Mouse (Mus musculus) heart, embryonic 13.5 days (tissue): Measurements from ENCODE around the gene Catsperz. TPM values are rescaled to one million over a fixed set of nuclear protein-coding genes. Genes with fewer than 3 reads are reported as not detected.
"Not testable (repeated sequence)": the region's sequence is repeated elsewhere in the genome, so short reads cannot be mapped to it uniquely, and the experiment has no call there.

ENCODE experiments used
- ATAC-seq: fragments of 200-750 bp; cut with Nextera tagmentation; 2 replicates; pipeline ENCODE4 v1.8.0; 2017; ENCODE audit warnings: moderate TSS enrichment; ENCODE audit not compliant: insufficient number of reproducible peaks, low FRiP score, low TSS enrichment; ENCODE audit errors: extremely low read depth
- H3K27ac ChIP-seq: fragments of 300-500 bp; sonication (generic); replicated peaks from 2 replicates; pipeline ENCODE4 v1.5.1; 2015; ENCODE audit warnings: moderate library complexity, mild to moderate bottlenecking, inconsistent platforms
- H3K27me3 ChIP-seq: fragments of 300-500 bp; sonication (generic); replicated peaks from 2 replicates; pipeline ENCODE4 v1.6.1; 2015; ENCODE audit warnings: mild to moderate bottlenecking, inconsistent platforms
- H3K36me3 ChIP-seq: fragments of 300-500 bp; sonication (generic); 2 replicates; pipeline ENCODE4 v1.6.1; 2015; ENCODE audit warnings: mild to moderate bottlenecking, inconsistent platforms
- H3K4me1 ChIP-seq: fragments of 300-500 bp; sonication (generic); 2 replicates; pipeline ENCODE4 v1.6.1; 2015; ENCODE audit warnings: inconsistent platforms
- H3K4me2 ChIP-seq: fragments of 300-500 bp; sonication (generic); 2 replicates; pipeline ENCODE4 v1.6.1; 2015; ENCODE audit warnings: inconsistent platforms, mild to moderate bottlenecking, moderate library complexity
- H3K4me3 ChIP-seq: fragments of 300-500 bp; sonication (generic); 2 replicates; pipeline ENCODE4 v1.5.1; 2015; ENCODE audit warnings: moderate library complexity, mild to moderate bottlenecking, inconsistent platforms
- H3K9ac ChIP-seq: fragments of 300-500 bp; sonication (generic); 2 replicates; pipeline ENCODE4 v1.6.1; 2015; ENCODE audit warnings: inconsistent platforms, mild to moderate bottlenecking, moderate library complexity
- H3K9me3 ChIP-seq: fragments of 300-500 bp; sonication (generic); 2 replicates; pipeline ENCODE4 v1.6.1; 2016; ENCODE audit warnings: inconsistent platforms
- WGBS: fragments of 180-500 bp; shearing (Covaris S2); methylation state at CpG from one replicate; pipeline ENCODE4 v1.1.7; 2015; ENCODE audit warnings: mixed read lengths; 5-methylcytosine and 5-hydroxymethylcytosine counted together
- polyA plus RNA-seq: library from polyadenylated mRNA; unstranded; fragments of >200 nt; fragmentation: Nextera tagmentation; extraction: Ambion mirVana; gene quantifications from 2 replicates; pipeline ENCODE4 v1.2.1, GENCODE M21; 2015

Catsperz gene
- polyA plus RNA-seq, 1 experiment from 2014 or later, result 1.7 TPM

GRCm38 (mm10) chr19:6903031-6903430, 22.1 kb downstream of the Catsperz start:
- no peak overlapping the region for H3K27ac ChIP-seq
- no peak overlapping the region for H3K4me2 ChIP-seq
- no peak for ATAC-seq
- H3K4me1 ChIP-seq, result peaks cover 7% of the 10 kb centered on the region
- no peaks in the 10 kb centered on the region for H3K27me3 ChIP-seq
- no peak overlapping the region for H3K4me3 ChIP-seq
- H3K9ac ChIP-seq, result no peak overlapping the region
- 93% methylated on average over 1 of the region's 1 CpGs for WGBS
- peaks cover 40% of the 10 kb centered on the region for H3K36me3 ChIP-seq
- peaks cover 7% of the 10 kb centered on the region; the same call in 1 of the 2 replicates for H3K9me3 ChIP-seq

- Histone ChIP-seq H3K9ac (no peak overlapping the region), H3K4me1 (no peaks in the 10 kb centered on the region), H3K36me3 (peaks cover 14% of the 10 kb centered on the region), H3K4me3 (no peak overlapping the region), H3K27ac (no peak overlapping the region), H3K9me3 (peaks cover 13% of the 10 kb centered on the region), H3K27me3 (no peaks in the 10 kb centered on the region), H3K4me2 (no peak overlapping the region)
- ATAC-seq, result no peak
- WGBS, result 75% methylated on average over 4 of the region's 4 CpGs
Observed at GRCm38 (mm10) chr19:6899641-6900040, 25.5 kb downstream of the Catsperz start.

GRCm38 (mm10) chr19:6895608-6896305, 29.4 kb downstream of the Catsperz start:
- not testable (repeated sequence) for H3K9ac ChIP-seq, H3K27ac ChIP-seq, H3K4me1 ChIP-seq, H3K27me3 ChIP-seq, H3K36me3 ChIP-seq, H3K4me3 ChIP-seq, ATAC-seq
- peaks cover 13% of the 10 kb centered on the region for H3K9me3 ChIP-seq
- 71% methylated on average over 18 of the region's 18 CpGs for WGBS
- H3K4me2 ChIP-seq, result 0 out of 2 replicates have a peak overlapping the region, but pooled peaks have one; percentile 9

- Histone ChIP-seq H3K4me3 (no peak overlapping the region), H3K9me3 (peaks cover 6% of the 10 kb centered on the region; the same call in 1 of the 2 replicates), H3K4me2 (no peak overlapping the region), H3K27me3 (no peaks in the 10 kb centered on the region), H3K27ac (no peak overlapping the region), H3K9ac (no peak overlapping the region), H3K36me3 (no peaks in the 10 kb centered on the region), H3K4me1 (no peaks in the 10 kb centered on the region)
- WGBS, result 86% methylated on average over 14 of the region's 14 CpGs
- ATAC-seq, result no peak
Observed at GRCm38 (mm10) chr19:6893731-6894451, 31.3 kb downstream of the Catsperz start.

- no peaks in the 10 kb centered on the region for H3K4me1 ChIP-seq
- no peaks in the 10 kb centered on the region for H3K36me3 ChIP-seq
- no peak overlapping the region for H3K4me3 ChIP-seq
- H3K9me3 ChIP-seq, result peaks cover 6% of the 10 kb centered on the region; the same call in 1 of the 2 replicates
- no peaks in the 10 kb centered on the region for H3K27me3 ChIP-seq
- H3K9ac ChIP-seq, result no peak overlapping the region
- H3K4me2 ChIP-seq, result no peak overlapping the region
- WGBS, result 42% methylated on average over 4 of the region's 4 CpGs
- H3K27ac ChIP-seq, result no peak overlapping the region
- ATAC-seq, result no peak
Observed at GRCm38 (mm10) chr19:6892512-6892911, 32.7 kb downstream of the Catsperz start.

- H3K27ac ChIP-seq, result no peak overlapping the region
- H3K4me2 ChIP-seq, result no peak overlapping the region
- no peak overlapping the region for H3K4me3 ChIP-seq
- H3K36me3 ChIP-seq, result no peaks in the 10 kb centered on the region
- H3K9me3 ChIP-seq, result no peaks in the 10 kb centered on the region
- no peak overlapping the region for H3K9ac ChIP-seq
- H3K4me1 ChIP-seq, result no peaks in the 10 kb centered on the region
- no peak for ATAC-seq
- WGBS, result 77% methylated on average over 4 of the region's 4 CpGs
- no peaks in the 10 kb centered on the region for H3K27me3 ChIP-seq
Observed at GRCm38 (mm10) chr19:6877965-6878364, 47.2 kb downstream of the Catsperz start.

- no peaks in the 10 kb centered on the region for H3K9me3 ChIP-seq
- H3K4me1 ChIP-seq, result no peaks in the 10 kb centered on the region
- no peak for ATAC-seq
- no peak overlapping the region for H3K4me2 ChIP-seq
- H3K36me3 ChIP-seq, result no peaks in the 10 kb centered on the region
- H3K9ac ChIP-seq, result no peak overlapping the region
- H3K27ac ChIP-seq, result no peak overlapping the region
- no peak overlapping the region for H3K4me3 ChIP-seq
- H3K27me3 ChIP-seq, result no peaks in the 10 kb centered on the region
Observed at GRCm38 (mm10) chr19:6876799-6877198, 48.4 kb downstream of the Catsperz start.

- 78% methylated on average over 6 of the region's 6 CpGs for WGBS
Observed at GRCm38 (mm10) chr19:6875834-6876233, 49.3 kb downstream of the Catsperz start.

GRCm38 (mm10) chr19:6874257-6874656, 50.9 kb downstream of the Catsperz start:
- 62% methylated on average over 1 of the region's 1 CpGs for WGBS
- H3K4me1 ChIP-seq, result 0 out of 2 replicates have a peak, but pooled peaks cover 3% of the 10 kb centered on the region
- ATAC-seq, result no peak
- no peak overlapping the region for H3K9ac ChIP-seq
- no peak overlapping the region for H3K4me3 ChIP-seq
- no peak overlapping the region for H3K4me2 ChIP-seq
- no peaks in the 10 kb centered on the region for H3K9me3 ChIP-seq
- H3K27me3 ChIP-seq, result no peaks in the 10 kb centered on the region
- H3K27ac ChIP-seq, result no peak overlapping the region
- H3K36me3 ChIP-seq, result no peaks in the 10 kb centered on the region

More at GRCm38 (mm10) chr19:6875834-6876233, 49.3 kb downstream of the Catsperz start:
- H3K4me2 ChIP-seq, result no peak overlapping the region
- H3K4me3 ChIP-seq, result no peak overlapping the region
- no peak overlapping the region for H3K27ac ChIP-seq
- H3K4me1 ChIP-seq, result no peaks in the 10 kb centered on the region
- no peaks in the 10 kb centered on the region for H3K9me3 ChIP-seq
- H3K36me3 ChIP-seq, result no peaks in the 10 kb centered on the region
- no peaks in the 10 kb centered on the region for H3K27me3 ChIP-seq
- no peak for ATAC-seq
- no peak overlapping the region for H3K9ac ChIP-seq

GRCm38 (mm10) chr19:6872701-6873100, 52.5 kb downstream of the Catsperz start:
- no peak overlapping the region for H3K27ac ChIP-seq
- no peak overlapping the region for H3K4me2 ChIP-seq
- no peaks in the 10 kb centered on the region for H3K9me3 ChIP-seq
- no peak overlapping the region for H3K9ac ChIP-seq
- H3K4me1 ChIP-seq, result 0 out of 2 replicates have a peak, but pooled peaks cover 6% of the 10 kb centered on the region
- no peak overlapping the region for H3K4me3 ChIP-seq
- no peaks in the 10 kb centered on the region for H3K36me3 ChIP-seq
- no peaks in the 10 kb centered on the region for H3K27me3 ChIP-seq
- no peak for ATAC-seq
- WGBS, result 64% methylated on average over 3 of the region's 3 CpGs
